Mouse (Mus musculus) heart, adult 2 months (tissue): ENCODE results near the gene Nol9. TPM values are rescaled to one million over a fixed set of nuclear protein-coding genes. Genes with fewer than 3 reads are reported as not detected.

Experiments used
- DNase-seq, 2 experiments: peaks; one replicate each; pipeline ENCODE4 v3.0.0; 2021
- H3K27ac ChIP-seq: fragments of 200-600 bp; 2 replicates; pipeline ENCODE4 v1.8.1; 2022
- H3K27me3 ChIP-seq: fragments of 200-500 bp; 2 replicates; pipeline ENCODE4 v1.6.1; 2012; ENCODE audit warnings: mild to moderate bottlenecking, low read length, inconsistent platforms, mixed read lengths; ENCODE audit not compliant: control insufficient read depth, insufficient read depth
- H3K36me3 ChIP-seq: fragments of 200-500 bp; 2 replicates; pipeline ENCODE4 v1.6.1; 2012; ENCODE audit warnings: low read length, inconsistent platforms; ENCODE audit not compliant: control insufficient read depth, insufficient read depth
- H3K4me1 ChIP-seq: fragments of 200-500 bp; 2 replicates; pipeline ENCODE4 v1.6.1; 2011; ENCODE audit warnings: low read length; ENCODE audit not compliant: control insufficient read depth, insufficient read depth
- H3K4me3 ChIP-seq: fragments of 200-600 bp; 2 replicates; pipeline ENCODE4 v1.8.1; 2022
- H3K79me2 ChIP-seq: fragments of 200-500 bp; replicated peaks from 2 replicates; pipeline ENCODE4 v1.6.1; 2012; ENCODE audit warnings: mild to moderate bottlenecking, inconsistent platforms, low read length, moderate library complexity, mixed read lengths; ENCODE audit not compliant: control insufficient read depth, insufficient read depth
- H3K9ac ChIP-seq: fragments of 200-500 bp; 2 replicates; pipeline ENCODE4 v1.6.1; 2012; ENCODE audit warnings: low read depth, mild to moderate bottlenecking, control low read depth, inconsistent platforms, low read length, mixed read lengths
- CTCF ChIP-seq: fragments of 200-600 bp; IDR thresholded peaks from 2 replicates; pipeline ENCODE4 v1.8.1; 2022; ENCODE audit warnings: antibody characterized with exemption, mild to moderate bottlenecking, moderate library complexity
- EP300 ChIP-seq: fragments of 200-500 bp; IDR thresholded peaks from 2 replicates; pipeline ENCODE4 v1.6.1; 2011; ENCODE audit warnings: low read depth, low read length, control low read depth; ENCODE audit not compliant: insufficient read depth
- POLR2A ChIP-seq: fragments of 200-500 bp; IDR thresholded peaks from 2 replicates; pipeline ENCODE4 v1.6.1; 2011; ENCODE audit warnings: mild to moderate bottlenecking, low read depth, low read length, control low read depth; ENCODE audit not compliant: insufficient read depth
- WGBS: fragments of 180-500 bp; shearing (Covaris S2); methylation state at CpG from one replicate; pipeline ENCODE4 v1.1.7; 2018; 5-methylcytosine and 5-hydroxymethylcytosine counted together
- intact Hi-C: fragments of 180-260 bp; cut with DNase I; formaldehyde crosslinking; loops from one replicate; pipeline ENCODE4 v1.15.1; 2025
- polyA plus RNA-seq: library from polyadenylated mRNA; depleted of rRNA; stranded (reverse); fragments of >200 nt; gene quantifications from 2 replicates; pipeline ENCODE4 v1.2.3, GENCODE M21; 2012
- total RNA-seq, 2 experiments: library from RNA; stranded (reverse); gene quantifications; 2 replicates each; pipeline ENCODE4 v1.2.3; 2021

The Nol9 gene
- total and polyA plus RNA-seq, 3 experiments: 7.3 to 9.8 (median 9.7) TPM

DNA sequence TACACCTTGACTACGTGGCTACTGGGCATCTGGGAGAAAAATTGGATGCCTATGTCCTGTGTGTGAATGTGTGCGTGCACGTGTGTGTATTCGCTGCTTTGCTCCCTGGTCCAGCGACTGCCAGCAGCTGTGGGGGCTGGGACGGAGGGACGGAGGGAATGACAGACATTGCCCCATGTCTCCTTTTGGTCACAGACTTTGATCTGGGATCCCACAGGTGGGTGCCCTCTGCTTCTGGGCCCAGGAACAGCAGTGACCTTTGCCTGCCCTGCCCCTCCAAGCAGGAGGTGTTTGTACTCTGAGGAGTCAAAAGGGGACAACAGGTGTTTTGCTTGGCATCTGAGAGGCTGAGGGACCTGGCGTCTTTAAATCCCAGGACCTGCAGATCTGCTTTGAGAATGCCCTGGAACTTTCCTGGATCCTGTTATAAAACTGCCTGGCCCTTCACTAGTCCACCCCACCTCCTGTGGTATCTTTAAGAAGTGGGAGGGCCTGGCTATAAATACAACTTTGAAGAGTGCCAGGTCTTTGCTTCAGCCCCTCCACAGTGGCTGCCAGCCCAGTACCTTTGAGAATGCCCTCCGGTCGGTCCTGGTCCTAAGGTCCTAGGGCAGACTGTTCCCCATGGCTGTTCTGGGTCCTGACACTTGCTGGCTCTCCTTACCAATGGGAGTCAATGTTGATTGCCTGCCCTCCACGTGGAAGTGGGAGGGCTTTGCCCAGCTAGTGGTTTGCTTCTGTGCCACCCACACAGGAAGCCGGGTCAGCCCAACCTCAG, 25.9 kb upstream of the Nol9 start:
- peaks cover 13% of the 10 kb centered on the region for H3K4me1 ChIP-seq
- DNase-seq: peak; percentile 59 to 80
- peak overlapping the region; percentile 98 for H3K27ac ChIP-seq
- H3K9ac ChIP-seq: peak overlapping the region; percentile 38
- peaks cover 4% of the 10 kb centered on the region for H3K36me3 ChIP-seq
- intact Hi-C loops: no loop called here
- no peaks in the 10 kb centered on the region for H3K27me3 ChIP-seq
- 0 out of 2 replicates have a peak, but pooled peaks have one; percentile 15 for TF ChIP-seq POLR2A
- no peak for TF ChIP-seq CTCF
- TF ChIP-seq EP300: peak; percentile 51; the same call in 1 of the 2 replicates
- peaks cover 3% of the 10 kb centered on the region; the same call in 1 of the 2 replicates for H3K79me2 ChIP-seq
- H3K4me3 ChIP-seq: no peak overlapping the region; the same call in 1 of the 2 replicates
- 61% methylated on average over 12 of the region's 12 CpGs for WGBS

DNA sequence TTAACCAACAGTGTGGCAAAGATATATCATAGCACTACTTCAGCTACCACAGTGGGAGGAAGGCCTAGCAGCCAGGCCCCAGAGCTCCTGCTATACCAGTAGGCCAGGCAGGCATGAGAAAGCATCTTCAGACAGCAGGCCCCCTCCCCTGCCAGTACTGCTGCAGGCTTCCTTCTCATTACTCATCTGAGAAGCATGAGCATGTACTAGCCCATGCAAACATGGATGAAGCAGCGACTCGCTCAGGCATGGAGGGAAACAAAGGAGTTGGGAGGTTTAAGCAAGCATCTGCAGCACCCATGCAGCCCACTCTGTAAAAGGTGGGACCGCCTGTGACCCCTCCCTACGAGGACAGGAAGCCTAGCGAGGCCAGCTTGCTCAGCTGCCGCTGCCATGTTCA, 20.0 kb upstream of the Nol9 start:
- no peak for TF ChIP-seq EP300
- TF ChIP-seq CTCF: no peak
- no peak for TF ChIP-seq POLR2A
- Histone ChIP-seq H3K4me1 (no peaks in the 10 kb centered on the region; the same call in 1 of the 2 replicates), H3K4me3 (no peak overlapping the region), H3K27ac (no peak overlapping the region), H3K9ac (no peak overlapping the region), H3K36me3 (no peaks in the 10 kb centered on the region), H3K27me3 (no peaks in the 10 kb centered on the region), H3K79me2 (no peaks in the 10 kb centered on the region; the same call in 1 of the 2 replicates)
- intact Hi-C loops: no loop called here
- 81% methylated on average over 6 of the region's 6 CpGs for WGBS
- DNase-seq: no peak

DNA sequence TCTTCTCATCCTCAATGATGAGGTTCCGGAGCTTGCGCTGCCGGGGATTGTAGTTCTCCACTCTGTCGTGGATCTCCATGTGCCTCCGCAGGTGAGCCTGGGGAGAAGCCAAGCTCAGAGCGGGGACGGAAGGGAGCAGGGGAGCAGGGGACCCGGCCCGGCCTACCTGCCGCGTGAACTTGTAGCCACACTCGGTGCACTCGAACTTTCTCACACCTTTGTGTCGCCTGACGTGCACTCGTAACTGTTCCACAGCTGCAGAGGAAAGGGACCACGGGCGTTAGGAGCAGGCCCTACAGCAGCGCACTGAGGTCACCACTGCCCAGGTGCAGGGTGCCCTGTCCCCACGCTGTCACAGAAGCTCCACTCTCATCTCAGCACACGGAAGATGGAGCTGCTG, 19.1 kb upstream of the Nol9 start:
- H3K79me2 ChIP-seq: no peaks in the 10 kb centered on the region; the same call in 1 of the 2 replicates
- no peak overlapping the region for H3K9ac ChIP-seq
- intact Hi-C loops: loop anchor here (10.0 kb wide), 1 partner anchor 275 kb away; the partner anchor contains the start of genes Hes3 and Icmt
- H3K4me1 ChIP-seq: no peaks in the 10 kb centered on the region
- H3K27ac ChIP-seq: no peak overlapping the region
- H3K4me3 ChIP-seq: no peak overlapping the region
- no peaks in the 10 kb centered on the region for H3K36me3 ChIP-seq
- TF ChIP-seq POLR2A: no peak
- no peak for TF ChIP-seq CTCF
- no peak for TF ChIP-seq EP300
- WGBS: 90% methylated on average over 21 of the region's 21 CpGs
- DNase-seq: no peak
- no peaks in the 10 kb centered on the region for H3K27me3 ChIP-seq

DNA sequence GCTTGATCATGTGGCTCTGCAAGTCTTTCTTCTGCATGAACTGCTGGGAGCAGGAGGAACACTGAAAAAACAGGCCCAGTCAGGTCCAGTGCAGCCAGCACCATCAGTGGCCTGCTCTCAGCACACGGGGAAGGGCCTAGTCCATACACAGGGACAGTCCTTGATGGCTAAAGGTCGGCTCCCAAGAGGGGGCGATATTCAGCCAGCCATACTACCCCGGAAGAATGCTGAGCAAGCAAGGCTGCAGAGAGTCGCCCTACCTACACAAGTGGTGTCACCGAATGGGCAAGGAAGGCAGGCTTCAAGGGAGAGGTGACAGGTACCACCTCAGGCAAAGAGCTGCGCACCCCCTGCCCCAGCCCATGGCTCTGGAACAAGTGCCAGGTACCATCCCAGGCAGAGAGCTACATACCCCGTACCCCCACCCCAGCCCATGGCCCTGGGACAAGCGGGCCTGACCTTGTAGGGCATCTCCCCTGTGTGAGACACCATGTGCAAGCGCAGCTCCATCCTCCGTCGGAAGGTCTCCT, 17.5 kb upstream of the Nol9 start:
- no peak for DNase-seq
- no peaks in the 10 kb centered on the region for H3K36me3 ChIP-seq
- no peak overlapping the region for H3K4me3 ChIP-seq
- H3K27me3 ChIP-seq: no peaks in the 10 kb centered on the region
- no peak for TF ChIP-seq POLR2A
- TF ChIP-seq CTCF: 0 out of 2 replicates have a peak, but pooled peaks have one; percentile 8
- H3K9ac ChIP-seq: no peak overlapping the region
- intact Hi-C loops: loop anchor here (10.0 kb wide), 1 partner anchor 273 kb away; the partner anchor contains the start of genes Hes3 and Icmt
- H3K27ac ChIP-seq: no peak overlapping the region
- H3K79me2 ChIP-seq: no peaks in the 10 kb centered on the region; the same call in 1 of the 2 replicates
- 73% methylated on average over 12 of the region's 12 CpGs for WGBS
- peaks cover 6% of the 10 kb centered on the region for H3K4me1 ChIP-seq

DNA sequence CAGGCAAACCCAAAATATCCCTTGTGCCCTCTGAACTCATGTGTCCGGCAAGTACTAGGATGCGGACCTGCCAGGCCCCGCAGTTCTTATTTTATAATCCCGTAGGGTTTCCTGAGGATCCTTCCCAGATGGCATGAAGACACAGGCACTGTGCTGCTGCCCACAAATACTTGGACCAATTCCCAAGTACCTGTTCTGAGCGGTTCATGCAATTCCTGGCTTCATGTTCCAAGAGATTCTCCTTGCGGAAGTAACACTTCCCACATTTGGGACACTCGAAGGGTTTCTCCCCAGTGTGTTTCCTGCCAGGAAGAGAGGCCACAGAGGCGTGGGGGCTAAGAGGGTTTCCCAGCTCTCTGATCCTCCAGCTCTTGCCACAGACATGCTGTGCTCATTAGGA, 16.6 kb upstream of the Nol9 start:
- WGBS: 53% methylated on average over 8 of the region's 8 CpGs
- intact Hi-C loops: loop anchor here (10.0 kb wide), 1 partner anchor 272 kb away; the partner anchor contains the start of genes Hes3 and Icmt
- no peak overlapping the region for H3K9ac ChIP-seq
- no peak for DNase-seq
- TF ChIP-seq CTCF: no peak
- TF ChIP-seq POLR2A: no peak
- peaks cover 9% of the 10 kb centered on the region for H3K4me1 ChIP-seq
- no peaks in the 10 kb centered on the region for H3K27me3 ChIP-seq
- no peak overlapping the region for H3K4me3 ChIP-seq
- H3K36me3 ChIP-seq: no peaks in the 10 kb centered on the region
- no peaks in the 10 kb centered on the region; the same call in 1 of the 2 replicates for H3K79me2 ChIP-seq
- no peak overlapping the region for H3K27ac ChIP-seq

DNA sequence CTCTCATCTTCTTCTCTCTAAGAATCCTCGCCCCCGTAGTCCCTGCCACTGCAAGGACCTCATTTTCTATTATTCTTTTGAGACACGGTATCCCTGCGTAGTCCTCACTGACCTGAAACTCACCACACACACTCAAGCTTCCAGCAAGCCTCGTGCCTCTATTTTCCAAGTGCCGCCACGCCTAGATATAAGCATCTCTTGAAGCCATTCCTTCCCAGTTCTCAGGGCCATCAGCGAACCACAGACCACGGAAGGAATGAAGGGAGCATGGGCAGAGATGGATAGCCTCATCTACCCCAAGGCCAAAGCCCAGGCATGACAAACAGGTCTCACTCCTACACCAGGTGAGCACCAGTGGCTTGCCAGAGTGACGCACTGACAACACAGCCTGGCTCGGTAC, 14.6 kb upstream of the Nol9 start:
- no peak for DNase-seq
- Histone ChIP-seq H3K27ac (no peak overlapping the region), H3K4me3 (no peak overlapping the region), H3K79me2 (no peaks in the 10 kb centered on the region; the same call in 1 of the 2 replicates), H3K36me3 (no peaks in the 10 kb centered on the region), H3K9ac (no peak overlapping the region), H3K27me3 (no peaks in the 10 kb centered on the region), H3K4me1 (peaks cover 11% of the 10 kb centered on the region)
- 89% methylated on average over 11 of the region's 11 CpGs for WGBS
- TF ChIP-seq POLR2A (no peak), CTCF (no peak), EP300 (no peak)
- intact Hi-C loops: loop anchor here (10.0 kb wide), 1 partner anchor 270 kb away; the partner anchor contains the start of genes Hes3 and Icmt
